Mouse (Mus musculus) Patski (cell line): Measurements from ENCODE around the gene Asic4. TPM values are rescaled to one million over a fixed set of nuclear protein-coding genes. Genes with fewer than 3 reads are reported as not detected.

Source experiments
- ATAC-seq: fragments of 100-300 bp; one replicate; pipeline ENCODE4 v1.8.0; 2021
- CTCF ChIA-PET: fragments of 350-600 bp; sonication (Branson Sonifier 250); formaldehyde crosslinking; loops from one replicate; lab custom pipeline; 2022; ENCODE audit warnings: inconsistent platforms; lab: Charles Lee
- POLR2A ChIA-PET: fragments of 350-600 bp; sonication (Branson Sonifier 250); formaldehyde crosslinking; loops from one replicate; lab custom pipeline; 2022; ENCODE audit warnings: antibody characterized with exemption, inconsistent platforms; lab: Charles Lee
- DNase-seq: peaks from one replicate; pipeline ENCODE4 v3.0.0-alpha.2; 2011; ENCODE audit warnings: low read depth, low spot score
- H3K27me3 ChIP-seq: fragments of 371-371 bp; one replicate; pipeline ENCODE4 v1.5.1; 2021
- CTCF ChIP-seq: fragments of 100-300 bp; IDR thresholded peaks from one replicate; pipeline ENCODE4 v1.5.1; 2021
- in situ Hi-C: fragments of 300-500 bp; cut with MboI; formaldehyde crosslinking; loops from 3 replicates; pipeline ENCODE4 v1.11.1; 2018; ENCODE audit warnings: low pct_unique_long_range_greater_than_20kb, mixed read lengths
- polyA plus RNA-seq: library from polyadenylated mRNA; unstranded; gene quantifications from one replicate; pipeline ENCODE4 v1.2.3, GENCODE M21; 2021

The Asic4 gene
- polyA plus RNA-seq, 1 experiment from 2014 or later: 0.04 TPM

- peaks cover 20% of the 10 kb centered on the region for H3K27me3 ChIP-seq
- no peak for ATAC-seq
- no peak for TF ChIP-seq CTCF
- ChIA-PET POLR2A (no interaction called here), CTCF (no interaction called here)
- in situ Hi-C loops: no loop called here
- DNase-seq: no peak
Measured at GRCm38 (mm10) chr1:75422216-75422822, 27.9 kb upstream of the Asic4 start.

- DNase-seq: no peak
- ATAC-seq: no peak
- in situ Hi-C loops: no loop called here
- POLR2A ChIA-PET: no interaction called here
- no peak for TF ChIP-seq CTCF
- peaks cover 20% of the 10 kb centered on the region for H3K27me3 ChIP-seq
- CTCF ChIA-PET: interaction anchor here (1.1 to 3.9 kb wide), 3 partner anchors 7 to 18 kb away, joined by 3 to 17 read pairs (median 4); no protein-coding TSS in a partner anchor
Measured at GRCm38 (mm10) chr1:75422823-75423471, 27.3 kb upstream of the Asic4 start.

GRCm38 (mm10) chr1:75423780-75424390, 26.4 kb upstream of the Asic4 start:
- no peak for ATAC-seq
- no peak for TF ChIP-seq CTCF
- POLR2A ChIA-PET: no interaction called here
- CTCF ChIA-PET: interaction anchor here (0.9 to 3.9 kb wide), 6 partner anchors 8 to 147 kb away, joined by 3 to 17 read pairs (median 4); partner anchors contain the start of gene Gmppa
- DNase-seq: no peak
- in situ Hi-C loops: no loop called here
- H3K27me3 ChIP-seq: peaks cover 20% of the 10 kb centered on the region

GRCm38 (mm10) chr1:75425796-75426471, 24.3 kb upstream of the Asic4 start:
- CTCF ChIA-PET: interaction anchor here (0.7 to 3.9 kb wide), 9 partner anchors 11 to 145 kb away, joined by 3 to 17 read pairs (median 4); no protein-coding TSS in a partner anchor
- POLR2A ChIA-PET: no interaction called here
- DNase-seq: no peak
- in situ Hi-C loops: no loop called here
- ATAC-seq: no peak
- no peak for TF ChIP-seq CTCF
- peaks cover 20% of the 10 kb centered on the region for H3K27me3 ChIP-seq

- H3K27me3 ChIP-seq: no peaks in the 10 kb centered on the region
- peak; percentile 85 for ATAC-seq
- DNase-seq: no peak
- CTCF ChIA-PET: interaction anchor here (0.7 to 2.7 kb wide), 12 partner anchors 9 to 95 kb away, joined by 3 to 12 read pairs (median 3); no protein-coding TSS in a partner anchor
- TF ChIP-seq CTCF: no peak
- in situ Hi-C loops: no loop called here
- POLR2A ChIA-PET: interaction anchor here (0.7 kb wide), 2 partner anchors 51 to 122 kb away, joined by 3 to 5 read pairs; no protein-coding TSS in a partner anchor
Measured at GRCm38 (mm10) chr1:75435475-75436328, 14.5 kb upstream of the Asic4 start, which contains the start of gene Gmppa. Gene Gmppa (plus strand): TSS chr1:75435930.

GRCm38 (mm10) chr1:75438782-75439181, 11.5 kb upstream of the Asic4 start:
- TF ChIP-seq CTCF: no peak
- ATAC-seq (no peak), DNase-seq (no peak)
- in situ Hi-C loops: no loop called here
- ChIA-PET CTCF (no interaction called here), POLR2A (no interaction called here)
- H3K27me3 ChIP-seq: no peaks in the 10 kb centered on the region

GRCm38 (mm10) chr1:75440661-75441060, 9.6 kb upstream of the Asic4 start:
- no peaks in the 10 kb centered on the region for H3K27me3 ChIP-seq
- CTCF ChIA-PET: interaction anchor here (1.4 kb wide), 1 partner anchor 97 kb away, joined by 4 read pairs; no protein-coding TSS in a partner anchor
- in situ Hi-C loops: no loop called here
- no peak for ATAC-seq
- POLR2A ChIA-PET: interaction anchor here (1.0 kb wide), 1 partner anchor 96 kb away, joined by 3 read pairs; no protein-coding TSS in a partner anchor
- no peak for TF ChIP-seq CTCF
- DNase-seq: no peak

GRCm38 (mm10) chr1:75441471-75441996, 8.7 kb upstream of the Asic4 start:
- in situ Hi-C loops: no loop called here
- no peaks in the 10 kb centered on the region for H3K27me3 ChIP-seq
- DNase-seq (no peak), ATAC-seq (no peak)
- POLR2A ChIA-PET: interaction anchor here (0.6 kb wide), 1 partner anchor 11 kb away, joined by 3 read pairs; no protein-coding TSS in a partner anchor
- CTCF ChIA-PET: interaction anchor here (1.4 to 4.0 kb wide), 2 partner anchors 26 to 98 kb away, joined by 4 to 27 read pairs; no protein-coding TSS in a partner anchor
- TF ChIP-seq CTCF: no peak

- POLR2A ChIA-PET: interaction anchor here (0.8 kb wide), 1 partner anchor 25 kb away, joined by 4 read pairs; no protein-coding TSS in a partner anchor
Measured at GRCm38 (mm10) chr1:75442171-75442570, 8.1 kb upstream of the Asic4 start.

More at GRCm38 (mm10) chr1:75442171-75442570, 8.1 kb upstream of the Asic4 start:
- ATAC-seq (no peak), DNase-seq (no peak)
- no peak for TF ChIP-seq CTCF
- in situ Hi-C loops: no loop called here
- CTCF ChIA-PET: interaction anchor here (1.1 to 4.0 kb wide), 4 partner anchors 12 to 99 kb away, joined by 4 to 27 read pairs (median 6); no protein-coding TSS in a partner anchor
- H3K27me3 ChIP-seq: no peaks in the 10 kb centered on the region
